Mouse (Mus musculus) liver, embryonic 11.5 days (tissue): ENCODE measurements around the gene Mlst8. TPM values are rescaled to one million over a fixed set of nuclear protein-coding genes. Genes with fewer than 3 reads are reported as not detected.

Experiments used
- ATAC-seq: fragments of 200-750 bp; cut with Nextera tagmentation; replicated peaks from 2 replicates; pipeline ENCODE4 v1.8.0; 2017; ENCODE audit warnings: moderate number of reproducible peaks, mild to moderate bottlenecking, moderate TSS enrichment, moderate library complexity; ENCODE audit not compliant: low FRiP score
- DNase-seq: peaks from one replicate; pipeline ENCODE4 v3.0.0-alpha.2; 2017; ENCODE audit warnings: low spot score
- H3K27ac ChIP-seq: fragments of 300-500 bp; sonication (generic); 2 replicates; pipeline ENCODE4 v1.5.1; 2014; ENCODE audit warnings: mild to moderate bottlenecking, low read depth, low read length, control low read depth
- H3K27me3 ChIP-seq: fragments of 300-500 bp; sonication (generic); replicated peaks from 2 replicates; pipeline ENCODE4 v1.6.1; 2014; ENCODE audit warnings: low read length, mixed read lengths; ENCODE audit not compliant: control insufficient read depth, insufficient read depth
- H3K36me3 ChIP-seq: fragments of 300-500 bp; sonication (generic); 2 replicates; pipeline ENCODE4 v1.6.1; 2014; ENCODE audit warnings: mild to moderate bottlenecking, low read length, moderate library complexity, mixed read lengths; ENCODE audit not compliant: control insufficient read depth, insufficient read depth
- H3K4me1 ChIP-seq: fragments of 300-500 bp; sonication (generic); replicated peaks from 2 replicates; pipeline ENCODE4 v1.6.1; 2014; ENCODE audit warnings: low read length, mixed read lengths; ENCODE audit not compliant: control insufficient read depth, insufficient read depth
- H3K4me2 ChIP-seq: fragments of 300-500 bp; sonication (generic); 2 replicates; pipeline ENCODE4 v1.6.1; 2014; ENCODE audit warnings: mild to moderate bottlenecking, control low read depth, moderate library complexity
- H3K4me3 ChIP-seq: fragments of 300-500 bp; sonication (generic); 2 replicates; pipeline ENCODE4 v1.5.1; 2014; ENCODE audit warnings: low read depth, low read length, control low read depth
- H3K9ac ChIP-seq: fragments of 300-500 bp; sonication (generic); 2 replicates; pipeline ENCODE4 v1.6.1; 2014; ENCODE audit warnings: low read depth, low read length, control low read depth
- H3K9me3 ChIP-seq: fragments of 300-500 bp; sonication (generic); 2 replicates; pipeline ENCODE4 v1.6.1; 2016; ENCODE audit warnings: low read length, inconsistent platforms, mixed read lengths; ENCODE audit not compliant: control insufficient read depth
- WGBS: fragments of 180-500 bp; shearing (Covaris S2); extraction: QIAGEN DNeasy Blood & Tissue Kit; methylation state at CpG from one replicate; pipeline ENCODE4 v1.1.7; 2014; 5-methylcytosine and 5-hydroxymethylcytosine counted together
- polyA plus RNA-seq: library from polyadenylated mRNA; unstranded; fragments of >200 nt; fragmentation: Nextera tagmentation; extraction: Ambion mirVana; gene quantifications from 2 replicates; pipeline ENCODE4 v1.2.1, GENCODE M21; 2014

Mlst8 gene
- polyA plus RNA-seq, 1 experiment from 2014 or later, result 22.3 TPM

GRCm38 (mm10) chr17:24449507-24449906 is 29.4 kb downstream of the Mlst8 start:
- no peak for ATAC-seq
- WGBS, result 86% methylated on average over 6 of the region's 6 CpGs
- H3K9me3 ChIP-seq, result no peaks in the 10 kb centered on the region
- H3K27ac ChIP-seq, result no peak overlapping the region
- H3K36me3 ChIP-seq, result peaks cover 46% of the 10 kb centered on the region
- no peak overlapping the region for H3K4me3 ChIP-seq
- no peak overlapping the region for H3K9ac ChIP-seq
- peaks cover 11% of the 10 kb centered on the region for H3K4me1 ChIP-seq
- H3K4me2 ChIP-seq, result no peak overlapping the region
- no peak for DNase-seq
- no peaks in the 10 kb centered on the region for H3K27me3 ChIP-seq

GRCm38 (mm10) chr17:24446590-24446989 is 32.3 kb downstream of the Mlst8 start:
- no peak for DNase-seq
- H3K4me1 ChIP-seq, result no peaks in the 10 kb centered on the region
- ATAC-seq, result no peak
- no peak overlapping the region for H3K4me2 ChIP-seq
- WGBS, result 93% methylated on average over 8 of the region's 8 CpGs
- no peak overlapping the region for H3K9ac ChIP-seq
- peaks cover 59% of the 10 kb centered on the region for H3K36me3 ChIP-seq
- H3K4me3 ChIP-seq, result no peak overlapping the region
- no peak overlapping the region for H3K27ac ChIP-seq
- no peaks in the 10 kb centered on the region for H3K9me3 ChIP-seq
- H3K27me3 ChIP-seq, result no peaks in the 10 kb centered on the region

GRCm38 (mm10) chr17:24443409-24443808 is 35.5 kb downstream of the Mlst8 start:
- 88% methylated on average over 4 of the region's 4 CpGs for WGBS
- ATAC-seq, result no peak

GRCm38 (mm10) chr17:24442632-24443155 is 36.2 kb downstream of the Mlst8 start, which contains the start of gene Dnase1l2:
TSS of gene Dnase1l2 (minus strand) at chr17:24443105.
- no peaks in the 10 kb centered on the region for H3K9me3 ChIP-seq
- no peak within 1 kb of the TSS for H3K9ac ChIP-seq
- H3K27me3 ChIP-seq, result no peaks in the 10 kb centered on the region
- H3K36me3 ChIP-seq, result peaks cover 56% of the 10 kb centered on the region
- no peak within 1 kb of the TSS; the same call in 1 of the 2 replicates for H3K4me2 ChIP-seq
- no peak within 1 kb of the TSS for H3K27ac ChIP-seq
- ATAC-seq (no peak), DNase-seq (no peak)
- WGBS, result 86% methylated on average over 7 of the region's 7 CpGs
- no peaks in the 10 kb centered on the region for H3K4me1 ChIP-seq
- no peak within 1 kb of the TSS for H3K4me3 ChIP-seq

More at GRCm38 (mm10) chr17:24443409-24443808, 35.5 kb downstream of the Mlst8 start:
- no peak overlapping the region for H3K9ac ChIP-seq
- no peak overlapping the region for H3K27ac ChIP-seq
- peaks cover 53% of the 10 kb centered on the region for H3K36me3 ChIP-seq
- no peaks in the 10 kb centered on the region for H3K4me1 ChIP-seq
- no peak overlapping the region; the same call in 1 of the 2 replicates for H3K4me2 ChIP-seq
- no peaks in the 10 kb centered on the region for H3K27me3 ChIP-seq
- no peak for DNase-seq
- no peak overlapping the region for H3K4me3 ChIP-seq
- H3K9me3 ChIP-seq, result no peaks in the 10 kb centered on the region

GRCm38 (mm10) chr17:24442107-24442506 is 36.8 kb downstream of the Mlst8 start:
- Histone ChIP-seq H3K4me3 (no peak overlapping the region), H3K27me3 (no peaks in the 10 kb centered on the region), H3K4me1 (no peaks in the 10 kb centered on the region), H3K9ac (no peak overlapping the region), H3K36me3 (peaks cover 59% of the 10 kb centered on the region), H3K9me3 (no peaks in the 10 kb centered on the region), H3K27ac (no peak overlapping the region), H3K4me2 (no peak overlapping the region)
- DNase-seq (no peak), ATAC-seq (no peak)
- WGBS, result 83% methylated on average over 14 of the region's 14 CpGs

- no peaks in the 10 kb centered on the region for H3K4me1 ChIP-seq
- H3K27me3 ChIP-seq, result no peaks in the 10 kb centered on the region
- 58% methylated on average over 2 of the region's 2 CpGs for WGBS
- no peak for ATAC-seq
- no peak overlapping the region for H3K4me2 ChIP-seq
- no peaks in the 10 kb centered on the region for H3K9me3 ChIP-seq
- no peak overlapping the region for H3K27ac ChIP-seq
- H3K36me3 ChIP-seq, result peaks cover 55% of the 10 kb centered on the region
- no peak overlapping the region for H3K9ac ChIP-seq
- DNase-seq, result no peak
- H3K4me3 ChIP-seq, result no peak overlapping the region
These were observed 37.7 kb downstream of the Mlst8 start for GRCm38 (mm10) chr17:24441148-24441547.

GRCm38 (mm10) chr17:24440377-24440776 is 38.5 kb downstream of the Mlst8 start:
- WGBS, result 89% methylated on average over 8 of the region's 8 CpGs
- no peak for ATAC-seq
- Histone ChIP-seq H3K9me3 (no peaks in the 10 kb centered on the region), H3K27ac (no peak overlapping the region), H3K9ac (no peak overlapping the region), H3K36me3 (peaks cover 50% of the 10 kb centered on the region), H3K4me3 (no peak overlapping the region), H3K4me2 (no peak overlapping the region), H3K4me1 (no peaks in the 10 kb centered on the region), H3K27me3 (no peaks in the 10 kb centered on the region)
- no peak for DNase-seq

GRCm38 (mm10) chr17:24437016-24437415 is 41.9 kb downstream of the Mlst8 start:
- WGBS, result 82% methylated on average over 5 of the region's 5 CpGs
- H3K27ac ChIP-seq, result no peak overlapping the region
- DNase-seq (no peak), ATAC-seq (peak; percentile 55)
- H3K36me3 ChIP-seq, result peaks cover 30% of the 10 kb centered on the region
- H3K27me3 ChIP-seq, result no peaks in the 10 kb centered on the region
- H3K9me3 ChIP-seq, result no peaks in the 10 kb centered on the region
- H3K9ac ChIP-seq, result no peak overlapping the region
- H3K4me3 ChIP-seq, result no peak overlapping the region
- no peaks in the 10 kb centered on the region for H3K4me1 ChIP-seq
- H3K4me2 ChIP-seq, result no peak overlapping the region

GRCm38 (mm10) chr17:24429201-24429983 is 49.5 kb downstream of the Mlst8 start:
- ATAC-seq (no peak), DNase-seq (no peak)
- Histone ChIP-seq H3K9me3 (no peaks in the 10 kb centered on the region), H3K4me3 (no peak overlapping the region), H3K4me2 (no peak overlapping the region), H3K4me1 (0 out of 2 replicates have a peak, but pooled peaks cover 5% of the 10 kb centered on the region), H3K27me3 (no peaks in the 10 kb centered on the region), H3K36me3 (peaks cover 12% of the 10 kb centered on the region), H3K9ac (no peak overlapping the region), H3K27ac (no peak overlapping the region)
- 83% methylated on average over 14 of the region's 14 CpGs for WGBS
